Mouse (Mus musculus): ENCODE data around the gene Card9. TPM values are rescaled to one million over a fixed set of nuclear protein-coding genes. Genes with fewer than 3 reads are reported as not detected.

Gene Card9
- total RNA-seq, 2 experiments from 2014 or later = 42.3 to 121 TPM

- no peak for ATAC-seq (replicated peaks; ENCODE audit: poor library complexity, severe bottlenecking)
Measured at GRCm38 (mm10) chr2:26364738-26365465, 4.2 kb upstream of the Card9 start.

GRCm38 (mm10) chr2:26363481-26363880 lies 2.8 kb upstream of the Card9 start:
- no peak for ATAC-seq (replicated peaks; ENCODE audit: poor library complexity, severe bottlenecking)

GRCm38 (mm10) chr2:26362991-26363390 lies 2.3 kb upstream of the Card9 start:
- no peak for ATAC-seq (replicated peaks; ENCODE audit: poor library complexity, severe bottlenecking)

GRCm38 (mm10) chr2:26359983-26360382 lies 735 bp downstream of the Card9 start:
- peak; percentile 75 for ATAC-seq (replicated peaks; ENCODE audit: poor library complexity, severe bottlenecking)

- no peak for ATAC-seq (replicated peaks; ENCODE audit: poor library complexity, severe bottlenecking)
Measured at GRCm38 (mm10) chr2:26358667-26359320, 1.9 kb downstream of the Card9 start.

GRCm38 (mm10) chr2:26357484-26357883 lies 3.2 kb downstream of the Card9 start:
- no peak for ATAC-seq (replicated peaks; ENCODE audit: poor library complexity, severe bottlenecking)

GRCm38 (mm10) chr2:26356678-26357077 lies 4.0 kb downstream of the Card9 start:
- no peak for ATAC-seq (replicated peaks; ENCODE audit: poor library complexity, severe bottlenecking)

- ATAC-seq (replicated peaks; ENCODE audit: poor library complexity, severe bottlenecking) = no peak
Measured at GRCm38 (mm10) chr2:26356231-26356630, 4.5 kb downstream of the Card9 start.

GRCm38 (mm10) chr2:26354401-26354800 lies 6.3 kb downstream of the Card9 start:
- no peak for ATAC-seq (replicated peaks; ENCODE audit: poor library complexity, severe bottlenecking)

- ATAC-seq (replicated peaks; ENCODE audit: poor library complexity, severe bottlenecking) = no peak
Measured at GRCm38 (mm10) chr2:26353066-26353980, 7.4 kb downstream of the Card9 start.

GRCm38 (mm10) chr2:26352291-26352910 lies 8.3 kb downstream of the Card9 start:
- ATAC-seq (replicated peaks; ENCODE audit: poor library complexity, severe bottlenecking) = peak; percentile 12; the same call in 1 of the 2 replicates

GRCm38 (mm10) chr2:26351358-26352290 lies 9.1 kb downstream of the Card9 start, which contains the start of gene Dnlz:
Gene Dnlz (minus strand): TSS chr2:26352110.
- peak; percentile 82 for ATAC-seq (replicated peaks; ENCODE audit: poor library complexity, severe bottlenecking)

GRCm38 (mm10) chr2:26348241-26348640 lies 12.5 kb downstream of the Card9 start:
- no peak for ATAC-seq (replicated peaks; ENCODE audit: poor library complexity, severe bottlenecking)

- ATAC-seq (replicated peaks; ENCODE audit: poor library complexity, severe bottlenecking) = no peak
Measured at GRCm38 (mm10) chr2:26342609-26343490, 17.9 kb downstream of the Card9 start.

- ATAC-seq (replicated peaks; ENCODE audit: poor library complexity, severe bottlenecking) = no peak
Measured at GRCm38 (mm10) chr2:26342044-26342443, 18.7 kb downstream of the Card9 start.

GRCm38 (mm10) chr2:26341510-26341981 lies 19.2 kb downstream of the Card9 start:
- ATAC-seq (replicated peaks; ENCODE audit: poor library complexity, severe bottlenecking) = no peak

GRCm38 (mm10) chr2:26339204-26339551 lies 21.5 kb downstream of the Card9 start:
- no peak for ATAC-seq (replicated peaks; ENCODE audit: poor library complexity, severe bottlenecking)
